Mouse (Mus musculus) gastrocnemius, postnatal 36 days (tissue): ENCODE measurements around the gene Blcap. TPM values are rescaled to one million over a fixed set of nuclear protein-coding genes. Genes with fewer than 3 reads are reported as not detected.
"Not testable (repeated sequence)": the region's sequence is repeated elsewhere in the genome, so short reads cannot be mapped to it uniquely, and the experiment has no call there.

Experiments used
- DNase-seq, 2 experiments: peaks; one replicate each; pipeline ENCODE4 v3.0.0; 2022
- intact Hi-C: fragments of 180-260 bp; cut with DNase I; formaldehyde crosslinking; loops from one replicate; pipeline ENCODE4 v1.15.1; 2025
- long read RNA-seq, 2 experiments: library from polyadenylated mRNA; stranded (forward); transcript quantifications; one replicate each; pipeline ENCODE4 v2.0.0; 2021
- total RNA-seq, 2 experiments: library from RNA; stranded (reverse); gene quantifications; 2 replicates each; pipeline ENCODE4 v1.2.3; 2021

The Blcap gene
- total RNA-seq, result 10 to 100 TPM; 25.4 to 25.6 TPM
- long read RNA-seq, experiment 1, transcript Blcap-202 (2 exons, 2,056 nt), result major isoform, 22 of 27 reads
- long read RNA-seq, experiment 1, partial matches to known transcripts, result 0 of 27 reads
- long read RNA-seq, experiment 1, other reads (novel, unspliced or antisense), result 4 of 27 reads
- long read RNA-seq, experiment 2, transcript Blcap-202 (2 exons, 2,056 nt), result major isoform, 28 of 36 reads
- long read RNA-seq, experiment 2, partial matches to known transcripts, result 0 of 36 reads
- long read RNA-seq, experiment 2, other reads (novel, unspliced or antisense), result 6 of 36 reads

DNA sequence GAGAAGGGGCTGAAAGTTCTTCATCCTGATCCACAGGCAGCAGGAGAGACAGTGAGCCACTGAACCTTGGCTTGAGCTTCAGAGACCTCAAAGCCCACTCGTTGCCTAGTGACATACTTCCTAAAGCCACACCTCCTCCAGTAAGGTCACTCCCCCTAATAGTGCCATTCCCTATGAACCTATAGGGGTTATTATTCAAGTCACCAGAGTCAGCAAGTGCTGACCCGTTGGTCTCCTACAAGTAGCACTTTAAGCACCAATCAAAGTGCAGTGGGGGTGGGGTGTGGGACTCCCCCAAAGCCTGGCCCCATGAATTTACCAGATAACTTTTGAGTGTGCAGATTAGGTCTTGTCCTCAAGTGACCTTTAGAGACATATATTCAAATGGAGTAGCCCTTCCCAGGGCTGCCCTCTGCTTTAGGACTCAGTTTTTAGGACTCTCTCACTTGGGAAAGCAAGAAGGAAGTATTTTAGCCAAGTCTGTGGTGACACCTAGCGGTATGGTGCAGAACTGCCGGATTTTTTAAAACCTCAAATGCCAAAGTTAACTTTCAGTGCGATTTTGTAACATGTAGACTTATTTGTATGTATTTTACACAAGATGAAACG, at the start of gene Blcap:
Gene Blcap (minus strand): TSS at position 51 of the 609 bp plus-strand sequence.
- intact Hi-C loops, result loop anchor here (1.0 to 2.0 kb wide), 2 partner anchors 91 to 113 kb away; no protein-coding TSS in a partner anchor
- no peak for DNase-seq

DNA sequence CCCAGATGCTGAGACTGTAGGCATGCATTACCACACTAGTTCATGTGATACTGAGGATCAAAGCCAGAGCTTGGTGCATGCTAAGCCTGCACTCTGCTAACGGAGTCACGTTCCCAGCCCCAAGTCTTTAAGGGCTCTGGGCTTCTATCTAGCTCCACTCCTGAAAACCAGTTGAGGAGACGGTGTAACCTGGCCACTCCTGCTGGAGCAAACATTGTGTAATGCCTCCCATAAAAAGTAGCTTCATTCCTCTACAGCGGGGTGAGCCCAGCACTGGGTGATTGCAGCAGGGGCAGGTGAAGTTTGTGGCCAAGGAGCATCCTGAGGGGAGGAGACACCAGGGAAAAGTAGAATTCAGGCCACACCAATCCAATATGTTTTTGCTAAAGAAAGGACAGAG, 47.3 kb upstream of the Blcap start:
- intact Hi-C loops, result no loop called here

DNA sequence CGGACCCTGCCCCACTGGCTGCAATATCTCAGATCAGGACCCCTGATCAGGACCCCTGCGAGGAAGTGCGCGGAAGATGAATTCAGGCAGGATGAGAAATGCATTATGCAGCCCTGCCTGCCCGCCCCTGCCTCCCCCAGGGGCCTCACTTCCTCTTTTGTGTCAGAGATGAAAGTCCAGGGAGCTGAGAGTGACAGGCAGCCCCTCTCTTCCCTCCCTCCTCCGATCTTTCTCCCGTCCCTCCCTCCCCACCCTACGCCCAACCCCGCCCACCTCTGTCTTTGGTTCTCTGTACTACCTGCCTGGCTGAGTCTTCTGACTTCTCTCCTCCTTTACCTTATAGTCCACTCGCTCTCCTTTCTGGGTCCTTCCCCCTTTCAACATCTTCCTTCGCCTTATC, 42.9 kb upstream of the Blcap start:
- intact Hi-C loops, result no loop called here
- DNase-seq, result no peak

More for the DNA sequence above, 47.3 kb upstream of the Blcap start:
- DNase-seq, result no peak

DNA sequence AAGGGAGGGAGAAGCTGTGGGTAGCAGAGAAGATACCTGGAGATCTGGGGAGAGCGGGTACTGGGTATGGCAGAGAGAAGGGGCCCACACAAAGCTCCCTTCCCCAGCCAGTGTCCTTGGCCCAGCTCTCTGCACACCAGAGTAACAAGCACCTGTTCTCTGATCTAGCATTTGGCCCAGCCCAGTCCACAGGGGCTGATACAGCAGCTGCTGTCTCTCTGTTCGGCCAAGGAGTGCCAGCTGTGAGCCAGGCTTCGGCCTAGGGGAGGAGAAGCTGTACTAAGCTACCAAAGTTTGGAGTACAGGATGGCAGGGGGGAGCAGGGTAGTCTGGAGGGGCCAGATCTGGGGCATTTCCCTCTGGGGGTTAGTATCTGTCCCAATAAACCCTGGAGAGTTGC, 40.7 kb upstream of the Blcap start:
- DNase-seq, result no peak
- intact Hi-C loops, result no loop called here

DNA sequence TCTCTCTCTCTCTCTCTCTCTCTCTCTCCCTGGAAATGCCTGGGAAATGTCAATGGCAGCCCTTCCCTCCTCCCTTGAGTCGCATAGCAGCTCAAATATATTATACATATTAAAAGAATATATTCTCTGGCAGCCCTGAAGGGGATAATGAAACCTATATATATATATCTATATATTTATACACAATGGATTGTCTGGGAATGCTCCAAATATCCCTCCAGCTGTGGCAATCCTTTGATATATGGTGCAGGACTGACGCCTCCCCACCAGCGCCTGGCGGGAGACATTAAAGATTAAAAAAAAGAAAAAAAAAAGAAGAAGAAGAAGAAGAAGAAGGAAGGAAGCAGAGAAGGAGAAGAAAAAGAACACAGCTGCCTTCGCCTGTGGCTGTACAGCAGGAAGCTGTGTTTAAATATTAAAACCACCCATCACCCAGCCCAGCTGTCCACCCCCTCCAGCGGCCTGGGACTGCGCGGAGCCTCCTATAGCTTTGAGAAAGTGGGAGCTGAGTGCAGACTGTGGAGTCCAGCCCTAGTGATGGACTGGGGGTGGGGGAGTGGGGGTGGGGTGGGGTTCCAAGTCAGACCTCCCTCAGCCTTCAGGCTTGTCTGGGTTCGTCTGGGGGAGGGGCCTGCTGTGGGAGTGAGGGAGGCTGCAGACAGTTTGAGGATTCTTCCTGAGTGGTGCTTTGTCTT, 36.6 kb upstream of the Blcap start:
- no peak for DNase-seq
- intact Hi-C loops, result loop anchor here (5.0 kb wide), 2 partner anchors 335 to 600 kb away; no protein-coding TSS in a partner anchor

DNA sequence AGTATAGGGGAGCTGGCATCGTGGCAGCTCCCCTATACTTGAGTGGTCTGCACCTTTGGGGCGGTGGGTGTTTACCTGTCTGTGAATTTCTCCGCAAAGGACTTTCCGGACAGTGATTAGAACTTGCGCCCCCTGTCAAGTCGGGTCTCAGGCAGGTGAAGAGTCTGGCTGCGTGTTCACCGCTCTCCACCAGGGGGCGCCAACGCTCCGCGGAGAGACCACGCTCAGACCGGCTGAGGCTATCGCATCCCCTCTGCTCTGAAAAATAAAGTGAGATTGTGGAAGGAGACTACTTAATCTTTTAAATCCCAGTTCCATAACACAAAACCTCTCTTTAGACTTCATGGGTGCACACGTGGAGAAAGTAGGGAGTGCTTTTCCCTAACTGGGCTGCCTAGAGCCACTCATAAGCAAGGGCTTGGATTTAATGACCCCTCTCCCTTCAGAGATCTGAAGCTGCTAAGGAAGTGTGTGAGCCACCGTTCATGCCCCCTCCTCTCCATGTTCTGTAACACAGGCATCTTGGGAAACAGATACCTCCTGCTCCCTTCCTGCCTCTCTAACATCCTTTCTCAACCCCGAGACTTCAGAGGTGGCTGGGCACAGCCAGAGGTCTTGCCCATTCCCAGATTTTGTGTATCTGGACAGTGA, 34.1 kb upstream of the Blcap start:
- intact Hi-C loops, result loop anchor here (2.0 to 5.0 kb wide), 3 partner anchors 337 to 602 kb away; no protein-coding TSS in a partner anchor
- peak; percentile 54 to 65 for DNase-seq

DNA sequence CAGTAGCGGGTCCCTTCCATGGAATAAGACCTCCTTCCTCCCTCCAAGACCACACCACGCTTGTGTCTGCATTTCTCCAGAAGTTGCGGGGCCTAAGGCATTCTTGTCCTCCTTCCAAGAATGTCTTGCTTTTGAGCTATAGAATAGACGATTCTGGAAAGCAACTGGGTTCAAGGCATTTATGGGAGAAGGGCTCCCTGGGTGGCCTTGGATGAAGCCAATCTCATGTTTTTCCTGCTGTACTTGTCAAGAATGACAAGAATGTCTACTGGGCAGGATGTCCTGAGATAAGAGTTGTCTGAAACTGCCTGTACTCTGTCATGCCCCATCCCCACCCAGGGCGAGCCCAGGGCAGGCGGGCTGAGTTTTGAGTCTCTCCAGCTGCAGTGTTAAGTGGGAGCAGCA, 30.4 kb upstream of the Blcap start:
- intact Hi-C loops, result no loop called here
- DNase-seq, result no peak

DNA sequence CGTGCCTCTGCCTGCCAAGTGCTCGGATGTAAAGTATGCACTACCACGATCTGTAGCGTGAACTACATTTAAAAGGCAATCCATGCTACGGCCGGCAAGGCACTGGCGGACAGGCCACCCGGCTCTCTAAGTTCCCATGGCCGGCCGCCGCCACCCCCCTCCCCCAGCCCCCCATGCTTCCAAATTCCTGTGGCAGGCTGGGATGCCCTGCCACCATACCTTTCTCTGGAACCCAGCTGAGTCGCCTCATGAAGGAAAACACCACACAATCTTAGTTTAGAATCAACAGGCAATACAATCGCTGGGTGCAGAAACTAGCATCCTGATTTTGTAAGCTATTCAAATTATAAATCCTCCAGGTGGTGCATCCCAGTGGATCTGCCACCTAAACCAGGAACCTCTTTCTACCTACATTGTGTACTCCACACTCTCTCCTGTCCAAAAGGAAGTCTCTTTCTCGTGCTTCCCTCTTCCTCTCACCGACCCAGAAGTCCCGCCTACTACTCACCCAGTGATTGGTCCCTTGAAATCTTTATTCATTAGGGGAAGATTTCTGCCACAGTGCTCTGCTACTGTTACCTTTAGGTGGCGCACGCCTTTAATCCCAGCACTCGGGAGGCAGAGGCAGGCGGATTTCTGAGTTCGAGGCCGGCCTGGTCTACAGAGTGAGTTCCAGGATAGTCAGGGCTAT, 25.9 kb upstream of the Blcap start:
- no peak for DNase-seq
- intact Hi-C loops, result no loop called here

DNA sequence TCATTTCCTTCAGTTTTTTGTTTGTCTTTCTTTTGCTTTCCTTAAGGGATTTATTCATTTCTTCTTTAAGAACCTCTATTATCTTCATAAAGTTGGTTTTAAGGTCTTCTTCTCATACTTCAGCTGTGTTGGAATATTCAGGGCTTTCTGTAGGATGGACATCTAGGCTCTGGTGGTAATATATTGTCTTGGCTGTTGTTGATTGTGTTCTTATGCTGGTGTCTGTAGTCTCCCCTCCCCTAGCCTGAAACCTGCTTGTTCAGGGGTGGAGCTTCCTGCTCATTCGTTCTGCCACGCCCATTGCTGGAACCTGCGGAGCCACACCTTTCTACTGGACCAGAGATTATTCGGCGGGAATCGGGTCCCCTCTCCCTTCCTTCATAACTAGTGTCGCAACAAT, 14.3 kb upstream of the Blcap start:
- intact Hi-C loops, DNase-seq: not testable (repeated sequence)

DNA sequence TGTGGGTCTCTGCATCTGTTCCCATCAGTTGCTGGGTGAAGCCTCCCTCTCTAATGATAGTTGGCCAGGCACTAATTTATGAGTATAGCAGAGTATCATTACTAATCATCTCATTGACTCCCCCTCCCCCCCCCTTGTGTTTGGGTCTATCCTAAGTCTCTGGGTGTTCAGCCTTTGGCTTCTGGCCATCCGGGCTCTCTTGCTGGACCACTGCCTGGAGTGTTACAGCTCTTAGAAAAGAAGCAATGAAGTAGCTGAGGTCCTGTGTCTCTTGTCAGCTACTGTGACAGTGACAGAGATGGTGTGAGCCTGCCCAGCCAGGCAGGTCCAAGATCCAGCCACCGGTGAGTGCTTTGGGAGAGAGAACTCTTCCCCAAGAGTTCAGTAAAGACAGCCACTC, 1.7 kb upstream of the Blcap start:
- DNase-seq, result no peak
- intact Hi-C loops, result loop anchor here (2.0 kb wide), 2 partner anchors 232 to 286 kb away; no protein-coding TSS in a partner anchor

DNA sequence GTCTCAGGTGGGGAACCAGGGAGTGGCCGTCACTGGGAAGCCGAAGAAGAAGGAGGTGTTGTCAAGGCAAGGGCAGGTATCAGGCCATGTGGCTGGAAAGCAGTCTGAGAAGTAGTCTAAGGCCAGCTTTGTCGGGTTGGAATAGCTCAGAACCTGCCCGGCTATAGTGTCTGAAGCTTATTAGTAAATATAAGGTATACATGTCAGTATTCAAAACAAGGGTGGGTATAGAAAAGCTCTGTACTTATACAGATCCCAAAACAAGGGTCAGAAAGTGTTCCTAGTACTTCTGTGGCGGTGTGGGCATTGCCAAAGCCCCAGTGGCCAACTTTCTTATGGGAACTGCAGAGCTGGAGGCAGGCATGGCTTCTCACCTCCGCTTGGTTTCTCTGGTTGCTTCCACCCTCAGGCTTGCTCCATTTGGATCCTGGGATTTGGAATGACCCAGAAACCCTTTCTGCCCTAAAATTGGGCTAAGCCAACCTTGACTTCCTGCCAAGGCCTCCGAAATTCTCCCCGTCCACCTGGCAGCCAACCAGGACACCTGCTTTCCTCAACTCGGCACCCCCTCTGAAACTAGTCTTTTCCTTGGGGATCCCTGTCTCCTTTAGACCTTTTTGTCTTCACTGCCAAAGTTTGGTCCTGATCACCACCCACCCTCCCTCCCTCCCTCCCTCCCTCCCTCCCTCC, 1.1 kb downstream of the Blcap start:
- intact Hi-C loops, result loop anchor here (2.0 kb wide), 1 partner anchor 89 kb away; no protein-coding TSS in a partner anchor

DNA sequence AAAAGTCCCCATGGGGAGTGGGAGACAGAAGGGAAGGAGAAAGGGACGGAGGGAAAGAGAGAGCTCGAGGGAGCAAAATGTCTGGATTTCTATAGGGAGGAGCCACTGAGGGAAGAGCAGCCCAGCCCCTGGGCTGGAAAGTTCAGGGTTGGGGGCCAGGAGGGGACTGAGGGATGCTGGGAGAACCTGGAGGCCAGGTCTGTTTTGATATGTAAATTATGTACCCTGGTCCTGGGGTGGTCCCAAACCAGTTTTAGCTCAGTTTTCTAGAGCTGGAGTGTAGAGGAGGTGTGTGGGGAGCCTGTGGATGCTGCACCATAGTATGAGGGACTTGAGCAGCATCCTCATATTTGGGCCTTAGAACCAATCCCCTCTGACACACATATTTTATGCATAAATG, 2.2 kb downstream of the Blcap start:
- intact Hi-C loops, result no loop called here

More for the DNA sequence above, 1.1 kb downstream of the Blcap start:
- DNase-seq, result no peak

DNA sequence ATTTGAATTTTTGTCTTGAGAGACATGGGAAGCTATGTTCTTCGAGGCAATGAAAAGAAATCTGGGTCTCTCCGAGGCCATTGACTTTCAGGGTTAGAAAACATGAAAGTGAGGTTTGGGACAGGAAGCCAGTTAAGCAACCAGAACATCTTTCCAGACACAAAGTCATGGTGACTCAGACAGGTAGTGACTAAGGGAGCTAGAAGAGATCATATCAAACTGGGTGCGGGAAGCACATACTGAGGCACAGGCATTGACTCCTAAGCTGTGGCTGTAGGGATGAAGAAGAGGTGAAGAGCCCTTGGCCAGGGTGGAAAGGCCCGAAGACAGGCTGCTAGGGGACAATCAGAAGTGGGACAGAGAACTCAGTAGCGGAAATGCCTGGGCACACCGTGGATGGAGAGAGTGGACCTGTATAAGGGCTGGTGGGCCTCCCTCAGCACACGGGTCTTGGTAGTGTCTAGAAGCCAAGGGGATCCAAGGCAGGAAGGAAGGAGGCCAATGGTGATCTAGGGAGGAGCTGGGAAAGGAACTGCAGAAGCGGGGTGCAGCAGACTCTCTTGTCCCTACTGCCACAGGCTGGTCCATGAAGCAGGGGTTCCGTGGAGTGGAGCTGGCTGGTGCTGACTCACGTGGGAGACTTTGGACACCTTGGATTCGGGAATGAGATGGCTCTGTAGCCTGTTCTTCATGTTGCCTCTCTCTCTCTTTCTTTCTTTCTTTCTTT, 3.7 kb downstream of the Blcap start:
- intact Hi-C loops, result no loop called here
- no peak for DNase-seq

More for the DNA sequence above, 2.2 kb downstream of the Blcap start:
- DNase-seq, result no peak

DNA sequence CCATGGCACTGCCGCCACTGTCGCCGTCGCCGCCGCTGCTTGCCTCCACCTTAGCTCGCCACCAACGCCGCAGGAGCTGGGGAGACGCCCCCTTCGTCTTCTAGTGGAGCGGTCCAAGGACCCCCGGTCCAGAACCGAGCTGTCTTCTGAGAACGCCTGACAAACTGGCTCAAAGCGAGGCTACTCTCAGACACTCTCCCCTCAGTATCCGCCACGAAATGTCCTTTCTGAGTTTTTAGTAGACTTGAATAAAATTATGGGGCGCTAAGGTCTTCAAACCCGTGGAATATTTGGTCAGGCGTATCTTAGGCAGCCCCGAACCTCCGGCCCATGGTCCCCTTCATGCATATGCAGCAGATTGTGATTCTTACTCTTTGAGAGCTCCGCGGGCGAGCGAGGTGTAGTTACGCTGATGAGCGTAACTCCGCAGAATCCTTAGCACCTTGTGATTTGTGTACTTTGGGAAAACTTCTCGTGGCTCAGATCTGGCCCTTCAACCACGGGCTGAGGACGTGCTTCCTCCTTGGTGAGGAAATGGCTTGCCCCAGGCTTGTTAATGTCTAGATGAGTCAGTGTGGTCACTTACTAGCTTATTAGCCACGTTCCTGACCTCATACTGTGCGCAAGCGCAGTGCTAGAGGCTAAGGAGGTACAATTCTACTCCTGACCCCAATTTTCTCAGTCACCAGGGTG, 4.7 kb downstream of the Blcap start:
- intact Hi-C loops, result no loop called here
- peak; percentile 75 to 84 for DNase-seq

DNA sequence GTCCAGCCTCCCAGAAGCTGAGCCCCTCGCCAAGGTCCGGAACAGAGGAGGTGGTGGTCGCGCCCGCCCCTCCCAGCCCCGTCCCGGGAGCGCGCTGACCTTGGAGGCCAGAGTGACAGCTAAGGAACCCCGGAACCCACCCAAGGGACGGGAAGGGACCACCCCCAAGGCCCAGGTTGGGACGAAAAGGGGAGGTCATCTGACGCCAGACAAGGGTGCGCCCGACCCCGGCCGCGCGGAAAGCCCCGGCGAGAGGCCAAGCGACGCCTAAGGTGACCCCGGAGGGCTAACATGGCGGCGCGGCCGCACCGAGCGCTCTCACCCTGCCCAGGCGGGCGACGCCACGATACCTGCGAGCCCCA, 5.2 kb downstream of the Blcap start:
- intact Hi-C loops, result no loop called here

DNA sequence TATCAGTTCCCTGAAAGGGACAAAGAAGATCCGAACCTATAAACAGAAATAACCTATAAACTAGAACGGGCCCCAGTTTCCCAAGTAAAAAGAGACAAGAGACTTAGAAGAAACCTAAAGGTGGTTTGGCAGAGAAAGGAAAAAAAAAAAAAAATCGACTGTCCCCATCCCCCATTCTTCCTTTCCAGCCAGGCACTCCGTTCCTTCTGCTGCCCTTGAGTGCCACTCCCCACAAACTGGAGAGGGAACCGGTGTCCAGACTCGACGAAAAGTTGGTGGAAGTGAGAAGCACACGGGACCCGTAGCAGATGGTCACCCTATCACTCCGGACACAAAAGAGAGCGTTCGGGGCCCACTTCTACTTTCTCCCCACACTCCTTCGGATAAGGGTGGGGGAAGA, 5.6 kb downstream of the Blcap start:
- DNase-seq, result no peak
- intact Hi-C loops, result no loop called here

More for the DNA sequence above, 5.2 kb downstream of the Blcap start:
- DNase-seq, result no peak

DNA sequence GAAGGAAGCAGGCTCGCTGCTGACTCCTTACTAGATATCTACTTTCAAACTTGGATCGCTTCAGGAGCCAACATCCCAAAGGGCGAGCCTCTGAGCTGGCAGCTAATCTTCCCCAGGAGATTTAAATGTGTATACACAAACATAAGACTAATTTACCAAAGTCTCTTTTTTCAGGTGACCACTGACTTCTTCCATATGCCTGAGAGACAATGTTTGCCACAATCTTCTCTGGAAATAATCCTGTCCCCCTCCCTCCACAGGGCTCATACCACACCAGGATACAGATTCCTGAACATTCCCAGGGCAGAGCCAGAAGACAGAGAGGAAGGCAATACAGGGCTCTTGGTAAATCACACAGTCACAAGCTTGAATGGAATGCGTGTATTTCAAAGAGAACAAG, 6.4 kb downstream of the Blcap start:
- DNase-seq, result no peak
- intact Hi-C loops, result no loop called here

DNA sequence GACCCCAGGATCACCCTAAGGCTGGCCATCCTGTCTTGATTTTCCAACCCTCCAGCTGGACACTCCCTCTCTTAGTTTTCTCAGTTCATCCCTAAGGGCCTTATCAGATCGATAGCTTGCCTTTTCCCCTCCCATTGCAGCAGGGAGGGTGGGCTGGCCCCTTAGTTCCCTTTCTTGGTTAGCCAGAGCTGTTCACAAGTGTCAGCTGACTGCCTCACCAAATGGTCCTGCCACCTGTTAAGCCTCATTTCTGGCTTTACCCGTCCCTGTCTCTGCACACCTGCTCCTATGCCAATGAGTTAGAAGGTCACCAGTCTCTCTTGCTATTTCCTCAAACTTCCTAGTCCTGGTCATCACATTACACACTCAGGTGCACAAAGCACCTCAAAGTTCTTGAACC, 8.0 kb downstream of the Blcap start:
- intact Hi-C loops, result no loop called here
- DNase-seq, result no peak
